Mouse (Mus musculus): ENCODE data around the gene Dnaja3.

DNA sequence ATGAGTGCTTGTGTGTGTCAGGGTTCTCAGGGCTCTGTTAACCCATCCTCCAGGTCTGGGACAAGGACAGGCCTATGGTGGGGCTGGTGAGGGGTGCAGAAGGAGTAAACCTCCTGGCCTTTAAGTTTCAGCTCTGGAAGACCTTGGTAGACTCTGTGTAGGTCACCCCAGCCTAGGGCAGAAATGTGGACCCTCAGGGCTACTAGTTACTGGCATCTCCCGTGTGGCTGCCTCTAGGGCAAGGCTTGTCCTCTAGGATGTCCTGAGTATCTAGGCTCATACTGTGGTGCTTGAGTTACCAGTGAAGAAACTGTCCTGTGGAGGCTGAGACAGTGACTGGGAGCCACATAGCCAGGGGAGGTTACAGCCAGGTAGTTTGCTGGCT is 36.3 kb upstream of the Dnaja3 start:
- no peak for TF ChIP-seq CTCF (IDR thresholded peaks at IDR 0.05; ENCODE audit: low read depth, low read length)
- no peak for TF ChIP-seq POLR2A (IDR thresholded peaks at IDR 0.05; ENCODE audit: borderline replicate concordance, low read depth, low read length)
